Mouse (Mus musculus) liver, adult 2 months (tissue): ENCODE results near the gene Gm28042. TPM values are rescaled to one million over a fixed set of nuclear protein-coding genes. Genes with fewer than 3 reads are reported as not detected.

Source experiments
- DNase-seq: peaks from one replicate; pipeline ENCODE4 v3.0.0-alpha.2; 2011; ENCODE audit warnings: low read depth, low spot score; ENCODE audit errors: extremely low read depth
- H3K27ac ChIP-seq: fragments of 200-500 bp; replicated peaks from 2 replicates; pipeline ENCODE4 v1.5.1; 2012; ENCODE audit warnings: low read depth, mild to moderate bottlenecking, control low read depth, inconsistent platforms, low read length; ENCODE audit not compliant: insufficient read depth
- H3K27me3 ChIP-seq: fragments of 200-500 bp; 2 replicates; pipeline ENCODE4 v1.6.1; 2012; ENCODE audit warnings: mild to moderate bottlenecking, moderate library complexity, low read length, inconsistent platforms; ENCODE audit not compliant: control insufficient read depth, insufficient read depth
- H3K36me3 ChIP-seq: fragments of 200-500 bp; 2 replicates; pipeline ENCODE4 v1.6.1; 2012; ENCODE audit warnings: low read length, inconsistent platforms; ENCODE audit not compliant: control insufficient read depth, insufficient read depth
- H3K4me1 ChIP-seq: fragments of 200-500 bp; 2 replicates; pipeline ENCODE4 v1.6.1; 2011; ENCODE audit warnings: low read length; ENCODE audit not compliant: control insufficient read depth, insufficient read depth
- H3K4me3 ChIP-seq: fragments of 200-500 bp; 2 replicates; pipeline ENCODE4 v1.5.1; 2011; ENCODE audit warnings: low read depth, mild to moderate bottlenecking, control low read depth, low read length, moderate library complexity; ENCODE audit not compliant: insufficient read depth
- H3K79me2 ChIP-seq: fragments of 200-500 bp; 2 replicates; pipeline ENCODE4 v1.6.1; 2012; ENCODE audit warnings: inconsistent platforms, mild to moderate bottlenecking, low read length, moderate library complexity; ENCODE audit not compliant: control insufficient read depth, insufficient read depth
- H3K9ac ChIP-seq: fragments of 200-500 bp; 2 replicates; pipeline ENCODE4 v1.6.1; 2012; ENCODE audit warnings: low read depth, mild to moderate bottlenecking, control low read depth, inconsistent platforms, low read length
- CTCF ChIP-seq: fragments of 200-500 bp; IDR thresholded peaks from 2 replicates; pipeline ENCODE4 v1.5.1; 2011; ENCODE audit warnings: low read depth, low read length, control low read depth
- POLR2A ChIP-seq: fragments of 200-500 bp; IDR thresholded peaks from 2 replicates; pipeline ENCODE4 v1.6.1; 2011; ENCODE audit warnings: low read length, control low read depth; ENCODE audit not compliant: insufficient read depth; ENCODE audit errors: extremely low read depth
- WGBS: fragments of 180-500 bp; shearing (Covaris S2); methylation state at CpG from one replicate; pipeline ENCODE4 v1.1.7; 2018; 5-methylcytosine and 5-hydroxymethylcytosine counted together
- polyA plus RNA-seq: library from polyadenylated mRNA; depleted of rRNA; stranded (reverse); fragments of >200 nt; gene quantifications from 2 replicates; pipeline ENCODE4 v1.2.3, GENCODE M21; 2012
- total RNA-seq: library from RNA; depleted of rRNA; stranded (reverse); fragments of >200 nt; gene quantifications from 2 replicates; pipeline ENCODE4 v1.2.3, GENCODE M21; 2014

Gm28042 gene
- total and polyA plus RNA-seq, 2 experiments: 0.91 to 1.5 TPM

DNA sequence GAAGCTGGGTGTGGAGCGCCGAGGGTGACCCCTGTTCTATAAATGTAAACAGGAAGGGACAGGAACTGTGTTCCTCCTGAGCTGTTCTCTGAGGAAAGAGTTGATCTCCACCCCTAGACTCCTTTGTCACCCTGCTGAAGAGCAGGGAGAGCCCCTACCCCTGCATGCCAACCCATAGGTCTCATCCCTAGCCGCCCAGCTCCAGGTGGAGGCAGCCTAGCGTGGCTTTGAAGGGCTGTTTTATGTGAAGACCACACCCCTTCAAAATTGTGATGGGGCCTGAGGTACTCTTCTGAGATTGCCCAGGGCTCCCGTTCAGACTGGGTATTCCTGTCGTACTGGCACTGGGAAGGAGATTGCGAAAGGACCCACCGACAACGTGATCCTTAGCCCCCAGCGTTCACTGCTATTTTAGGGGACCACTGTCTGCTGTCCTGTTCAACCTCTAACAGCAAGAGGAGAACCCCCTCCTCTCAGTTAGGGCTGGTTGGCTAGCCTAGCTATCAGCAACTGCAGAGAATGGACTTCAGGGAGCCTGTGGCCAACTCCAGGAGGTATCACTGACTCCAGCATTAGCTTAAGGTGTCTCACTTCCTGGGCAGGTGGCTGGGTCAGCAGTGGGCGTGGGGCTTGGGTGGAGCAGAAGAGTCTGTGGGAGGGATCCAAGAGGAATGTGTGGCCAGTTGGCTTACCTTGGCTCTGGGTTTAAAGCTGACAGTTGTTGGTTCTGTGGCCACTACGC lies 5.6 kb downstream of the Gm28042 start, which contains the start of gene Pla2g4b:
TSS of gene Pla2g4b (plus strand) at position 692 of the 742 bp plus-strand sequence.
- Histone ChIP-seq H3K36me3 (no peaks in the 10 kb centered on the region), H3K9ac (no peak within 1 kb of the TSS), H3K4me3 (no peak within 1 kb of the TSS), H3K27ac (no peak within 1 kb of the TSS), H3K27me3 (no peaks in the 10 kb centered on the region), H3K79me2 (no peaks in the 10 kb centered on the region), H3K4me1 (peaks cover 3% of the 10 kb centered on the region)
- no peak for TF ChIP-seq POLR2A
- TF ChIP-seq CTCF: no peak
- 87% methylated on average over 12 of the region's 12 CpGs for WGBS
- no peak for DNase-seq

GRCm38 (mm10) chr2:120033726-120034125 lies 6.4 kb downstream of the Gm28042 start:
- no peak overlapping the region for H3K4me3 ChIP-seq
- H3K9ac ChIP-seq: no peak overlapping the region
- TF ChIP-seq CTCF: no peak
- no peak for TF ChIP-seq POLR2A
- no peaks in the 10 kb centered on the region for H3K79me2 ChIP-seq
- WGBS: 76% methylated on average over 5 of the region's 5 CpGs
- no peaks in the 10 kb centered on the region for H3K27me3 ChIP-seq
- no peaks in the 10 kb centered on the region for H3K36me3 ChIP-seq
- no peak overlapping the region for H3K27ac ChIP-seq
- DNase-seq: no peak
- no peaks in the 10 kb centered on the region for H3K4me1 ChIP-seq

DNA sequence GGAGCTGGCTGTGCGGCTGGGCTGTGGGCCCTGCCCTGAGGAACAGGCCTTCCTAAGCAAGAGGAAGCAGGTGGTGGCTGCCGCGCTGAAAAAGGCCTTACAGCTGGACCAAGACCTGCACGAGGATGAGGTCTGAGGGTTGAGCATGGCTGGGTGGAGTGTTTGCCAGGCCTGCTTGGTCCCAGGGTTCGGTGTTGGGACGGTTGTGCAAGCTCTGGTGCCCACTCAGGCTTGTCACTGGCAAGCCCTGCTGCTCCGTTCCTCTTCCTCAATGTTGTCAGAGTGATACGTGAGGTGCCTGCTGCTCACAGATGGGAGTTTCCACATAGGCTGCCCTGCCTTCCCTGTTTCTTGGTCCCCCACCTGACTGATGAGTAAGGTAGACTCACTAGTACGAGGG lies 10.5 kb downstream of the Gm28042 start:
- DNase-seq: no peak
- TF ChIP-seq POLR2A (no peak), CTCF (no peak)
- H3K36me3 ChIP-seq: no peaks in the 10 kb centered on the region
- no peaks in the 10 kb centered on the region for H3K27me3 ChIP-seq
- no peaks in the 10 kb centered on the region for H3K4me1 ChIP-seq
- H3K79me2 ChIP-seq: no peaks in the 10 kb centered on the region
- no peak overlapping the region for H3K9ac ChIP-seq
- no peak overlapping the region for H3K4me3 ChIP-seq
- 92% methylated on average over 9 of the region's 9 CpGs for WGBS
- no peak overlapping the region for H3K27ac ChIP-seq

- WGBS: 92% methylated on average over 5 of the region's 5 CpGs
- H3K9ac ChIP-seq: no peak overlapping the region
- no peaks in the 10 kb centered on the region for H3K27me3 ChIP-seq
- no peaks in the 10 kb centered on the region for H3K36me3 ChIP-seq
- TF ChIP-seq POLR2A: no peak
- TF ChIP-seq CTCF: no peak
- no peaks in the 10 kb centered on the region for H3K4me1 ChIP-seq
- no peak for DNase-seq
- H3K79me2 ChIP-seq: no peaks in the 10 kb centered on the region
- H3K4me3 ChIP-seq: no peak overlapping the region
- no peak overlapping the region for H3K27ac ChIP-seq
These were observed 13.7 kb downstream of the Gm28042 start for GRCm38 (mm10) chr2:120040991-120041390.

GRCm38 (mm10) chr2:120044101-120044603 lies 16.9 kb downstream of the Gm28042 start:
- 60% methylated on average over 4 of the region's 4 CpGs for WGBS
- no peaks in the 10 kb centered on the region for H3K36me3 ChIP-seq
- no peak for DNase-seq
- H3K9ac ChIP-seq: no peak overlapping the region
- H3K27ac ChIP-seq: no peak overlapping the region
- H3K4me1 ChIP-seq: no peaks in the 10 kb centered on the region
- H3K27me3 ChIP-seq: no peaks in the 10 kb centered on the region
- no peaks in the 10 kb centered on the region for H3K79me2 ChIP-seq
- TF ChIP-seq POLR2A (no peak), CTCF (no peak)
- H3K4me3 ChIP-seq: no peak overlapping the region

DNA sequence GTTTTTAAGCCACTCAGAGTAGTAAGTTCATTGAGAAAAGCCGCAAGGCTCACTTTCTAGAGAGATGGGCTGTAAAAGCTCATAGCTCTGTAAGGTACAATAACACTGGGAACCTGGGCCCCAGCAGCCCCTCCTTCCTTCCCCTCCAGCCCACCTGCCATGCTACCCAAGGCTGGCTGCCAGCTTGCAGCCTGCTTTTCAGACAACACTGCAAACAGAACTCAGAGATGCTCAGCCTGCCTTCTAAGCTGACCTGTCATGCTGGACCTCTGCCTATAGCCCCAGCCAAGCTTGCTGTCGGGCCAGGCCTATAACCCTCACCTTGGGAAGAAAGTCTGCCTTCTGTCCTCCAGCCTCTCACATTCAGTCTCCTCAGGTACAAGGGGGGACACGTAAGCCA lies 17.4 kb downstream of the Gm28042 start:
- Histone ChIP-seq H3K4me3 (no peak overlapping the region), H3K27ac (no peak overlapping the region), H3K27me3 (no peaks in the 10 kb centered on the region), H3K36me3 (no peaks in the 10 kb centered on the region), H3K9ac (no peak overlapping the region), H3K4me1 (no peaks in the 10 kb centered on the region), H3K79me2 (no peaks in the 10 kb centered on the region)
- no peak for DNase-seq
- TF ChIP-seq CTCF (no peak), POLR2A (no peak)
- WGBS: 87% methylated on average over 3 of the region's 3 CpGs
